Comparison of ENCODE assay signal across 18 mouse cellular contexts in genomic region chr6:108717681-108718080, GRCm38 (mm10). TPM values are rescaled to one million over a fixed set of nuclear protein-coding genes. Genes with fewer than 3 reads are reported as not detected.
DNase-seq lines count a peak whose midpoint lies in the region; ATAC-seq and TF ChIP-seq lines count a peak whose summit lies in the region.
"Had no signal": no experiment of that assay in that cellular context is flagged by ENCODE, and none has a peak within 500 bp of the region (broad histone marks: within the 10 kb centered on the region; RNA-seq: fewer than 3 reads in every experiment).

No protein-coding gene starts in this region.

- peak; percentile 25 for DNase-seq in CD4-positive helper T cell, adult 2 months (ENCODE audit: low read depth, low spot score)
- DNase-seq in CH12.LX (ENCODE audit: extremely low read depth): peak; percentile 89
- DNase-seq in natural killer cell, adult 2 months (ENCODE audit: low spot score in 2 of 2): peak; percentile 42 to 78
- peak; percentile 32 for DNase-seq in thymus, postnatal 0 days (ENCODE audit: low spot score)
- DNase-seq in heart, adult 11 months: no peak
- DNase-seq in right cerebral cortex, postnatal 14 days: no peak
- DNase-seq: cerebellum, adult 9-10 months; gastrocnemius, postnatal 25 days; heart, postnatal 14 days; kidney, postnatal 10 days; lung, postnatal 36 days had no signal

- no peak overlapping the region for H3K4me3 ChIP-seq in CH12.LX (replicated peaks in 1 of 3; ENCODE audit: low read depth in 2 of 3, low read length in 2 of 3, poor library complexity in 1 of 3)
- H3K4me3 ChIP-seq in hindbrain, embryonic 13.5 days: no peak overlapping the region
- H3K4me3 ChIP-seq: embryonic facial prominence, embryonic 15.5 days; forebrain, embryonic 10.5 days; heart, embryonic 10.5 days; midbrain, embryonic 12.5 days had no signal

- no peaks in the 10 kb centered on the region for H3K36me3 ChIP-seq in CH12.LX (replicated peaks in 1 of 2; ENCODE audit: control insufficient read depth in 1 of 2, insufficient read depth in 1 of 2, low read length in 1 of 2)
- H3K36me3 ChIP-seq in hindbrain, embryonic 13.5 days: no peaks in the 10 kb centered on the region
- H3K36me3 ChIP-seq: embryonic facial prominence, embryonic 15.5 days; forebrain, embryonic 10.5 days; heart, embryonic 10.5 days; midbrain, embryonic 12.5 days had no signal

- TF ChIP-seq EP300 in CH12.LX (IDR thresholded peaks at IDR 0.05; ENCODE audit: low read length): peak; percentile 87

- TF ChIP-seq RAD21 in CH12.LX (IDR thresholded peaks at IDR 0.05; ENCODE audit: low read depth, low read length): no peak

- H3K9ac ChIP-seq in CH12.LX (ENCODE audit: insufficient read depth, low read depth): no peak overlapping the region
- no peak overlapping the region for H3K9ac ChIP-seq in hindbrain, embryonic 13.5 days
- H3K9ac ChIP-seq: embryonic facial prominence, embryonic 15.5 days; midbrain, embryonic 12.5 days had no signal

- H3K9me3 ChIP-seq in CH12.LX (replicated peaks; ENCODE audit: low read length): peaks cover 10% of the 10 kb centered on the region
- H3K9me3 ChIP-seq in hindbrain, embryonic 13.5 days: no peaks in the 10 kb centered on the region
- H3K9me3 ChIP-seq: embryonic facial prominence, embryonic 15.5 days; forebrain, embryonic 10.5 days; heart, embryonic 10.5 days; midbrain, embryonic 12.5 days had no signal

- no peak for TF ChIP-seq POLR2A in CH12.LX (IDR thresholded peaks at IDR 0.05; ENCODE audit: low read depth, low read length)

- H3K4me1 ChIP-seq in CH12.LX (ENCODE audit: control insufficient read depth in 1 of 2, insufficient read depth in 2 of 2): peaks cover 23 to 92% of the 10 kb centered on the region in 2 experiments
- H3K4me1 ChIP-seq in hindbrain, embryonic 13.5 days (replicated peaks): no peaks in the 10 kb centered on the region
- H3K4me1 ChIP-seq: embryonic facial prominence, embryonic 15.5 days; midbrain, embryonic 12.5 days had no signal

- H3K27ac ChIP-seq in CH12.LX (ENCODE audit: insufficient read depth, low read depth): peak overlapping the region; percentile 89
- no peak overlapping the region for H3K27ac ChIP-seq in hindbrain, embryonic 13.5 days
- H3K27ac ChIP-seq: embryonic facial prominence, embryonic 15.5 days; forebrain, embryonic 10.5 days; heart, embryonic 10.5 days; midbrain, embryonic 12.5 days had no signal

- no peaks in the 10 kb centered on the region for H3K79me2 ChIP-seq in CH12.LX (replicated peaks; ENCODE audit: control insufficient read depth, extremely low read depth, insufficient read depth, poor library complexity, severe bottlenecking)

- 49% methylated on average over 4 of the region's 4 CpGs for WGBS in hindbrain, embryonic 13.5 days

- TF ChIP-seq CTCF in CH12.LX (conservative IDR thresholded peaks at IDR 0.05 in 1 of 2, IDR thresholded peaks at IDR 0.05 in 1 of 2; ENCODE audit: low read depth in 2 of 2, low read length in 2 of 2): no peak

- ATAC-seq in hindbrain, embryonic 13.5 days (ENCODE audit: low FRiP score): no peak
- ATAC-seq: hindbrain, embryonic 16.5 days; intestine, postnatal 0 days had no signal

- peak overlapping the region; percentile 48 for H3K4me2 ChIP-seq in CH12.LX (ENCODE audit: insufficient read depth, low read depth, poor library complexity, severe bottlenecking)
- no peak overlapping the region for H3K4me2 ChIP-seq in hindbrain, embryonic 13.5 days
- H3K4me2 ChIP-seq: embryonic facial prominence, embryonic 15.5 days; midbrain, embryonic 12.5 days had no signal

- in situ Hi-C loops in CH12.LX (cut with MboI; ENCODE audit: low pct_ligation_motif_present, low pct_unique_long_range_greater_than_20kb, low sequenced_read_pairs): loop anchor here (10.0 kb wide), 1 partner anchor 293 kb away; no protein-coding TSS in a partner anchor

- H3K27me3 ChIP-seq in CH12.LX (replicated peaks): no peaks in the 10 kb centered on the region
- peaks cover 3% of the 10 kb centered on the region; the same call in 1 of the 2 replicates for H3K27me3 ChIP-seq in hindbrain, embryonic 13.5 days
- H3K27me3 ChIP-seq: embryonic facial prominence, embryonic 15.5 days; midbrain, embryonic 12.5 days had no signal

- dilution Hi-C loops in CH12.LX (cut with MboI; ENCODE audit: extremely low pct_ligation_motif_present, extremely low pct_unique_long_range_greater_than_20kb, low sequenced_read_pairs): no loop called here

TF ChIP-seq in CH12.LX, 34 proteins besides CTCF, POLR2A, EP300 and RAD21:
- TF ChIP-seq SMC3 (IDR thresholded peaks at IDR 0.05; ENCODE audit: low read depth, low read length): no peak
- peak; percentile 93 for TF ChIP-seq MEF2A (IDR thresholded peaks at IDR 0.05; ENCODE audit: borderline replicate concordance, low read depth, low read length)
- TF ChIP-seq IRF4 (IDR thresholded peaks at IDR 0.05; ENCODE audit: low read depth, low read length): peak; percentile 86
- peak; percentile 67; the same call in 1 of the 2 replicates for TF ChIP-seq RCOR1 (conservative IDR thresholded peaks at IDR 0.05; ENCODE audit: low read depth, low read length)
- TF ChIP-seq NELFE (IDR thresholded peaks at IDR 0.05; ENCODE audit: low read depth, low read length): no peak
- 0 out of 2 replicates have a peak, but pooled peaks have one; percentile 3 for TF ChIP-seq JUN (IDR thresholded peaks at IDR 0.05; ENCODE audit: insufficient read depth, low read depth, low read length)
- TF ChIP-seq SIN3A (IDR thresholded peaks at IDR 0.05; ENCODE audit: low read length): peak; percentile 79
- TF ChIP-seq GABPA (IDR thresholded peaks at IDR 0.05; ENCODE audit: insufficient replicate concordance, low read depth, low read length): no peak
- TF ChIP-seq ETS1 (conservative IDR thresholded peaks at IDR 0.05; ENCODE audit: low read depth, low read length): peak; percentile 91
- TF ChIP-seq MAZ (IDR thresholded peaks at IDR 0.05; ENCODE audit: low read depth, low read length): peak; percentile 90
- no peak; the same call in 1 of the 2 replicates for TF ChIP-seq USF2 (conservative IDR thresholded peaks at IDR 0.05; ENCODE audit: low read depth, low read length)
- TF ChIP-seq ZC3H11A (IDR thresholded peaks at IDR 0.05; ENCODE audit: low read depth, low read length): no peak
- no peak for TF ChIP-seq MAFK (IDR thresholded peaks at IDR 0.05; ENCODE audit: insufficient replicate concordance, low read length)
- no peak for TF ChIP-seq MXI1 (IDR thresholded peaks at IDR 0.05; ENCODE audit: low read depth, low read length)
- no peak; the same call in 1 of the 2 replicates for TF ChIP-seq USF1 (IDR thresholded peaks at IDR 0.05; ENCODE audit: low read depth, low read length)
- no peak for TF ChIP-seq CHD1 (IDR thresholded peaks at IDR 0.05; ENCODE audit: low read depth, low read length)
- 0 out of 2 replicates have a peak, but pooled peaks have one; percentile 10 for TF ChIP-seq NRF1 (IDR thresholded peaks at IDR 0.05; ENCODE audit: low read depth, low read length)
- no peak for TF ChIP-seq POLR2AphosphoS2 (IDR thresholded peaks at IDR 0.05; ENCODE audit: low read depth, low read length)
- no peak; the same call in none of the 2 replicates for TF ChIP-seq JUND (conservative IDR thresholded peaks at IDR 0.05; ENCODE audit: low read depth, low read length)
- peak; percentile 67; the same call in 1 of the 2 replicates for TF ChIP-seq KAT2A (IDR thresholded peaks at IDR 0.05; ENCODE audit: insufficient replicate concordance, low read length)
- TF ChIP-seq ZMIZ1 (IDR thresholded peaks at IDR 0.05; ENCODE audit: low read depth, low read length): no peak; the same call in 1 of the 2 replicates
- no peak for TF ChIP-seq E2F4 (IDR thresholded peaks at IDR 0.05; ENCODE audit: insufficient replicate concordance, low read depth, low read length)
- TF ChIP-seq CHD2 (IDR thresholded peaks at IDR 0.05; ENCODE audit: low read length): peak; percentile 74
- TF ChIP-seq MYC (IDR thresholded peaks at IDR 0.05; ENCODE audit: low read depth, low read length): no peak
- TF ChIP-seq ZNF384 (IDR thresholded peaks at IDR 0.05; ENCODE audit: low read depth, low read length): no peak
- no peak for TF ChIP-seq ZKSCAN1 (IDR thresholded peaks at IDR 0.05; ENCODE audit: borderline replicate concordance, low read depth, low read length)
- TF ChIP-seq HCFC1 (IDR thresholded peaks at IDR 0.05; ENCODE audit: low read depth, low read length): peak; percentile 38; the same call in 1 of the 2 replicates
- no peak for TF ChIP-seq PAX5 (IDR thresholded peaks at IDR 0.05; ENCODE audit: low read length)
- peak; percentile 10; the same call in 1 of the 2 replicates for TF ChIP-seq MAX (IDR thresholded peaks at IDR 0.05; ENCODE audit: low read length)
- peak; percentile 92 for TF ChIP-seq TCF12 (IDR thresholded peaks at IDR 0.05; ENCODE audit: low read depth, low read length)
- 0 out of 2 replicates have a peak, but pooled peaks have one; percentile 62 for TF ChIP-seq UBTF (IDR thresholded peaks at IDR 0.05; ENCODE audit: low read depth, low read length)
- peak; percentile 58 for TF ChIP-seq ELF1 (IDR thresholded peaks at IDR 0.05; ENCODE audit: low read depth, low read length)
- TF ChIP-seq BHLHE40 (IDR thresholded peaks at IDR 0.05; ENCODE audit: low read depth, low read length): peak; percentile 84
- TF ChIP-seq TBP (conservative IDR thresholded peaks at IDR 0.05; ENCODE audit: low read depth, low read length): no peak; the same call in 1 of the 2 replicates

RNA-seq across cellular contexts. Expression of gene Bhlhe40, which starts 57.3 kb away (rescaled TPM):
- total RNA-seq in CH12.LX (2012; rRNA removed): 77.7 and 130 TPM in 2 replicates
- 44.6 and 55.4 TPM in 2 replicates for total RNA-seq in CH12.LX (2014; rRNA removed)
- 109 and 117 TPM in 2 replicates for polyA plus RNA-seq in CH12.LX (2012; ENCODE audit: insufficient read length, low read depth)
- polyA plus RNA-seq in thymus, postnatal 0 days (2015; fragmentation: Nextera tagmentation; extraction: Ambion mirVana): 6.6 and 7.0 TPM in 2 replicates
- polyA plus RNA-seq in hindbrain, embryonic 13.5 days (2015; fragmentation: Nextera tagmentation; extraction: Ambion mirVana): 3.0 and 3.4 TPM in 2 replicates

Comparison
In these comparisons a context has a peak if more than half of its experiments do, and no peak if none do; other contexts are left out.
1. DNase-seq: peak in CD4-positive helper T cell, adult 2 months (single experiment), CH12.LX (single experiment), natural killer cell, adult 2 months (2 of 2) and thymus, postnatal 0 days (single experiment); none in heart, adult 11 months (single experiment) and right cerebral cortex, postnatal 14 days (single experiment).
2. RNA of gene Bhlhe40, which starts 57.3 kb away (polyA plus RNA-seq): 109 to 117 TPM in CH12.LX; 6.6 to 7.0 TPM in thymus, postnatal 0 days and 3.0 to 3.4 TPM in hindbrain, embryonic 13.5 days; every median in the first group is over 10 times any median in the second.